Mouse (Mus musculus): ENCODE results near the gene Coasy. TPM values are rescaled to one million over a fixed set of nuclear protein-coding genes. Genes with fewer than 3 reads are reported as not detected.
A peak's percentile ranks its signal among the peaks of the same experiment; 100 is the strongest.

The Coasy gene
- total and polyA plus RNA-seq, 2 experiments, result 84.0 to 182 TPM

- TF ChIP-seq CTCF (IDR thresholded peaks at IDR 0.05; ENCODE audit: low read depth, low read length) (no peak), POLR2A (IDR thresholded peaks at IDR 0.05; ENCODE audit: extremely low read depth, insufficient read depth, low read length) (no peak)
Observed at GRCm38 (mm10) chr11:101131187-101131586, 48.8 kb downstream of the Coasy start.

GRCm38 (mm10) chr11:101131701-101132100 is 49.3 kb downstream of the Coasy start:
- TF ChIP-seq POLR2A (IDR thresholded peaks at IDR 0.05; ENCODE audit: extremely low read depth, insufficient read depth, low read length) (no peak), CTCF (IDR thresholded peaks at IDR 0.05; ENCODE audit: low read depth, low read length) (peak; percentile 48; the same call in 1 of the 2 replicates)

More at GRCm38 (mm10) chr11:101131187-101131586, 48.8 kb downstream of the Coasy start:
- DNase-seq (ENCODE audit: extremely low read depth, low read depth, low spot score), result no peak
- Histone ChIP-seq H3K79me2 (ENCODE audit: control insufficient read depth, insufficient read depth, low read length) (no peaks in the 10 kb centered on the region), H3K27me3 (ENCODE audit: control insufficient read depth, insufficient read depth, low read length) (no peaks in the 10 kb centered on the region), H3K9ac (ENCODE audit: low read depth, low read length) (no peak overlapping the region), H3K36me3 (ENCODE audit: control insufficient read depth, insufficient read depth, low read length) (peaks cover 5% of the 10 kb centered on the region), H3K4me1 (ENCODE audit: control insufficient read depth, insufficient read depth, low read length) (peaks cover 14% of the 10 kb centered on the region), H3K4me3 (ENCODE audit: insufficient read depth, low read depth, low read length) (no peak overlapping the region), H3K27ac (replicated peaks; ENCODE audit: insufficient read depth, low read depth, low read length) (no peak overlapping the region)
- WGBS, result 98% methylated on average over 2 of the region's 2 CpGs

GRCm38 (mm10) chr11:101133037-101133436 is 50.7 kb downstream of the Coasy start:
- H3K27me3 ChIP-seq (ENCODE audit: control insufficient read depth, insufficient read depth, low read length), result no peaks in the 10 kb centered on the region
- H3K36me3 ChIP-seq (ENCODE audit: control insufficient read depth, insufficient read depth, low read length), result no peaks in the 10 kb centered on the region
- no peak for DNase-seq (ENCODE audit: extremely low read depth, low read depth, low spot score)
- peaks cover 14% of the 10 kb centered on the region for H3K4me1 ChIP-seq (ENCODE audit: control insufficient read depth, insufficient read depth, low read length)
- no peak overlapping the region for H3K27ac ChIP-seq (replicated peaks; ENCODE audit: insufficient read depth, low read depth, low read length)
- no peak overlapping the region for H3K9ac ChIP-seq (ENCODE audit: low read depth, low read length)
- no peak for TF ChIP-seq POLR2A (IDR thresholded peaks at IDR 0.05; ENCODE audit: extremely low read depth, insufficient read depth, low read length)
- no peak for TF ChIP-seq CTCF (IDR thresholded peaks at IDR 0.05; ENCODE audit: low read depth, low read length)
- H3K79me2 ChIP-seq (ENCODE audit: control insufficient read depth, insufficient read depth, low read length), result no peaks in the 10 kb centered on the region
- WGBS, result 59% methylated on average over 12 of the region's 12 CpGs
- H3K4me3 ChIP-seq (ENCODE audit: insufficient read depth, low read depth, low read length), result no peak overlapping the region

More at GRCm38 (mm10) chr11:101131701-101132100, 49.3 kb downstream of the Coasy start:
- peaks cover 14% of the 10 kb centered on the region for H3K4me1 ChIP-seq (ENCODE audit: control insufficient read depth, insufficient read depth, low read length)
- no peak overlapping the region for H3K9ac ChIP-seq (ENCODE audit: low read depth, low read length)
- H3K36me3 ChIP-seq (ENCODE audit: control insufficient read depth, insufficient read depth, low read length), result no peaks in the 10 kb centered on the region
- no peak overlapping the region for H3K27ac ChIP-seq (replicated peaks; ENCODE audit: insufficient read depth, low read depth, low read length)
- H3K27me3 ChIP-seq (ENCODE audit: control insufficient read depth, insufficient read depth, low read length), result no peaks in the 10 kb centered on the region
- 86% methylated on average over 6 of the region's 6 CpGs for WGBS
- peak; percentile 49 for DNase-seq (ENCODE audit: extremely low read depth, low read depth, low spot score)
- H3K79me2 ChIP-seq (ENCODE audit: control insufficient read depth, insufficient read depth, low read length), result no peaks in the 10 kb centered on the region
- H3K4me3 ChIP-seq (ENCODE audit: insufficient read depth, low read depth, low read length), result no peak overlapping the region

GRCm38 (mm10) chr11:101134217-101134865 is 52.0 kb downstream of the Coasy start:
- H3K9ac ChIP-seq (ENCODE audit: low read depth, low read length), result peak overlapping the region; percentile 27; the same call in 1 of the 2 replicates
- no peaks in the 10 kb centered on the region for H3K27me3 ChIP-seq (ENCODE audit: control insufficient read depth, insufficient read depth, low read length)
- no peak for TF ChIP-seq POLR2A (IDR thresholded peaks at IDR 0.05; ENCODE audit: extremely low read depth, insufficient read depth, low read length)
- no peak for TF ChIP-seq CTCF (IDR thresholded peaks at IDR 0.05; ENCODE audit: low read depth, low read length)
- peak; percentile 97 for DNase-seq (ENCODE audit: extremely low read depth, low read depth, low spot score)
- peak overlapping the region; percentile 95 for H3K27ac ChIP-seq (replicated peaks; ENCODE audit: insufficient read depth, low read depth, low read length)
- no peaks in the 10 kb centered on the region for H3K79me2 ChIP-seq (ENCODE audit: control insufficient read depth, insufficient read depth, low read length)
- H3K4me1 ChIP-seq (ENCODE audit: control insufficient read depth, insufficient read depth, low read length), result peaks cover 17% of the 10 kb centered on the region
- WGBS, result 29% methylated on average over 13 of the region's 13 CpGs
- H3K4me3 ChIP-seq (ENCODE audit: insufficient read depth, low read depth, low read length), result no peak overlapping the region
- no peaks in the 10 kb centered on the region for H3K36me3 ChIP-seq (ENCODE audit: control insufficient read depth, insufficient read depth, low read length)

Other genes with a start within 250 kb of the Coasy start
- 31.8 and 33.0 TPM in 2 replicates for gene Stat5b, start 231.8 kb upstream of the Coasy start, total RNA-seq (2014; rRNA removed)
- gene Stat5b, start 231.8 kb upstream of the Coasy start, polyA plus RNA-seq (2012; rRNA removed), result 32.0 and 35.2 TPM in 2 replicates
- 6.9 and 7.8 TPM in 2 replicates for gene Stat5a, start 223.2 kb upstream of the Coasy start, total RNA-seq (2014; rRNA removed)
- gene Stat5a, start 223.2 kb upstream of the Coasy start, polyA plus RNA-seq (2012; rRNA removed), result 15.0 and 18.0 TPM in 2 replicates
- 58.5 and 76.4 TPM in 2 replicates for gene Stat3, start 143.0 kb upstream of the Coasy start, total RNA-seq (2014; rRNA removed)
- 48.7 and 60.4 TPM in 2 replicates for gene Stat3, start 143.0 kb upstream of the Coasy start, polyA plus RNA-seq (2012; rRNA removed)
- 3.8 and 4.1 TPM in 2 replicates for gene Cavin1, start 111.7 kb upstream of the Coasy start, total RNA-seq (2014; rRNA removed)
- 3.9 and 4.0 TPM in 2 replicates for gene Cavin1, start 111.7 kb upstream of the Coasy start, polyA plus RNA-seq (2012; rRNA removed)
- gene Atp6v0a1, start 73.1 kb upstream of the Coasy start, total RNA-seq (2014; rRNA removed), result 21.5 and 26.8 TPM in 2 replicates
- gene Atp6v0a1, start 73.1 kb upstream of the Coasy start, polyA plus RNA-seq (2012; rRNA removed), result 37.7 and 39.2 TPM in 2 replicates
- gene Naglu, start 12.6 kb upstream of the Coasy start, total RNA-seq (2014; rRNA removed), result 22.1 and 23.6 TPM in 2 replicates
- 33.8 and 38.8 TPM in 2 replicates for gene Naglu, start 12.6 kb upstream of the Coasy start, polyA plus RNA-seq (2012; rRNA removed)
- 0.27 and 0.37 TPM in 2 replicates for gene Hsd17b1, start 4.2 kb upstream of the Coasy start, total RNA-seq (2014; rRNA removed)
- gene Hsd17b1, start 4.2 kb upstream of the Coasy start, polyA plus RNA-seq (2012; rRNA removed), result 0.12 and 0.37 TPM in 2 replicates
- gene Mlx, start 4.7 kb downstream of the Coasy start, total RNA-seq (2014; rRNA removed), result 33.5 and 34.4 TPM in 2 replicates
- gene Mlx, start 4.7 kb downstream of the Coasy start, polyA plus RNA-seq (2012; rRNA removed), result 34.8 and 39.8 TPM in 2 replicates
- 0.55 and 0.67 TPM in 2 replicates for gene Psmc3ip, start 12.9 kb downstream of the Coasy start, total RNA-seq (2014; rRNA removed)
- 0.20 and 0.39 TPM in 2 replicates for gene Psmc3ip, start 12.9 kb downstream of the Coasy start, polyA plus RNA-seq (2012; rRNA removed)
- 46.2 and 46.3 TPM in 2 replicates for gene Retreg3, start 37.3 kb downstream of the Coasy start, total RNA-seq (2014; rRNA removed)
- 61.2 and 61.5 TPM in 2 replicates for gene Retreg3, start 37.3 kb downstream of the Coasy start, polyA plus RNA-seq (2012; rRNA removed)
- gene Tubg1, start 37.4 kb downstream of the Coasy start, total RNA-seq (2014; rRNA removed), result 7.6 and 9.2 TPM in 2 replicates
- gene Tubg1, start 37.4 kb downstream of the Coasy start, polyA plus RNA-seq (2012; rRNA removed), result 11.9 and 17.6 TPM in 2 replicates
- gene Tubg2, start 73.3 kb downstream of the Coasy start, total RNA-seq (2014; rRNA removed), result not detected in 2 replicates
- 0.10 and 0.17 TPM in 2 replicates for gene Tubg2, start 73.3 kb downstream of the Coasy start, polyA plus RNA-seq (2012; rRNA removed)
- gene Cntnap1, start 88.0 kb downstream of the Coasy start, total RNA-seq (2014; rRNA removed), result 0.40 and 0.46 TPM in 2 replicates
- gene Cntnap1, start 88.0 kb downstream of the Coasy start, polyA plus RNA-seq (2012; rRNA removed), result 0.87 and 0.88 TPM in 2 replicates
- gene Plekhh3, start 88.8 kb downstream of the Coasy start, total RNA-seq (2014; rRNA removed), result 3.9 and 4.0 TPM in 2 replicates
- gene Plekhh3, start 88.8 kb downstream of the Coasy start, polyA plus RNA-seq (2012; rRNA removed), result 10.5 and 11.5 TPM in 2 replicates
- 0.13 TPM in 1 of 2 replicates, not detected in the other for gene Ccr10, start 92.9 kb downstream of the Coasy start, total RNA-seq (2014; rRNA removed)
- 0.05 and 0.13 TPM in 2 replicates for gene Ccr10, start 92.9 kb downstream of the Coasy start, polyA plus RNA-seq (2012; rRNA removed)
- gene Ezh1, start 143.9 kb downstream of the Coasy start, total RNA-seq (2014; rRNA removed), result 10.5 and 10.8 TPM in 2 replicates
- gene Ezh1, start 143.9 kb downstream of the Coasy start, polyA plus RNA-seq (2012; rRNA removed), result 7.5 and 9.2 TPM in 2 replicates
- 4.9 and 6.6 TPM in 2 replicates for gene Ramp2, start 163.5 kb downstream of the Coasy start, total RNA-seq (2014; rRNA removed)
- 16.4 and 22.5 TPM in 2 replicates for gene Ramp2, start 163.5 kb downstream of the Coasy start, polyA plus RNA-seq (2012; rRNA removed)
- 35.6 and 43.8 TPM in 2 replicates for gene Vps25, start 171.1 kb downstream of the Coasy start, total RNA-seq (2014; rRNA removed)
- 109 and 122 TPM in 2 replicates for gene Vps25, start 171.1 kb downstream of the Coasy start, polyA plus RNA-seq (2012; rRNA removed)
- gene Wnk4, start 178.0 kb downstream of the Coasy start, total RNA-seq (2014; rRNA removed), result 0.37 and 0.40 TPM in 2 replicates
- gene Wnk4, start 178.0 kb downstream of the Coasy start, polyA plus RNA-seq (2012; rRNA removed), result 0.32 and 1.1 TPM in 2 replicates
- gene Cntd1, start 196.4 kb downstream of the Coasy start, total RNA-seq (2014; rRNA removed), result not detected in 2 replicates
- gene Cntd1, start 196.4 kb downstream of the Coasy start, polyA plus RNA-seq (2012; rRNA removed), result not detected in 2 replicates
- gene Coa3, start 196.5 kb downstream of the Coasy start, total RNA-seq (2014; rRNA removed), result 74.7 and 96.8 TPM in 2 replicates
- gene Coa3, start 196.5 kb downstream of the Coasy start, polyA plus RNA-seq (2012; rRNA removed), result 289 and 376 TPM in 2 replicates
- gene Becn1, start 219.7 kb downstream of the Coasy start, total RNA-seq (2014; rRNA removed), result 43.8 and 57.8 TPM in 2 replicates
- 43.1 and 50.8 TPM in 2 replicates for gene Becn1, start 219.7 kb downstream of the Coasy start, polyA plus RNA-seq (2012; rRNA removed)
- gene Psme3, start 233.6 kb downstream of the Coasy start, total RNA-seq (2014; rRNA removed), result 15.8 and 16.8 TPM in 2 replicates
- 34.5 and 37.9 TPM in 2 replicates for gene Psme3, start 233.6 kb downstream of the Coasy start, polyA plus RNA-seq (2012; rRNA removed)
- 0.40 and 0.46 TPM in 2 replicates for gene Aoc2, start 242.5 kb downstream of the Coasy start, total RNA-seq (2014; rRNA removed)
- gene Aoc2, start 242.5 kb downstream of the Coasy start, polyA plus RNA-seq (2012; rRNA removed), result 0.91 and 1.7 TPM in 2 replicates
- gene Aoc3, start 248.0 kb downstream of the Coasy start, total RNA-seq (2014; rRNA removed), result 0.13 and 0.18 TPM in 2 replicates
- 0.05 and 0.16 TPM in 2 replicates for gene Aoc3, start 248.0 kb downstream of the Coasy start, polyA plus RNA-seq (2012; rRNA removed)